Mouse (Mus musculus): ENCODE measurements around the gene Mybpc3.
"Not testable (repeated sequence)": the region's sequence is repeated elsewhere in the genome, so short reads cannot be mapped to it uniquely, and the experiment has no call there.

The Mybpc3 gene

GRCm38 (mm10) chr2:91087453-91087852, 30.5 kb upstream of the Mybpc3 start:
- no peak for DNase-seq (ENCODE audit: low read depth, low spot score)

- DNase-seq (ENCODE audit: low read depth, low spot score), result no peak
Measured at GRCm38 (mm10) chr2:91088987-91089386, 29.0 kb upstream of the Mybpc3 start.

GRCm38 (mm10) chr2:91090208-91090607, 27.7 kb upstream of the Mybpc3 start:
- DNase-seq (ENCODE audit: low read depth, low spot score), result no peak

GRCm38 (mm10) chr2:91090827-91091226, 27.1 kb upstream of the Mybpc3 start:
- no peak for DNase-seq (ENCODE audit: low read depth, low spot score)

GRCm38 (mm10) chr2:91096524-91096923, 21.4 kb upstream of the Mybpc3 start:
- no peak for DNase-seq (ENCODE audit: low read depth, low spot score)

- DNase-seq (ENCODE audit: low read depth, low spot score), result no peak
Measured at GRCm38 (mm10) chr2:91097015-91097414, 20.9 kb upstream of the Mybpc3 start.

GRCm38 (mm10) chr2:91098156-91098555, 19.8 kb upstream of the Mybpc3 start:
- DNase-seq (ENCODE audit: low read depth, low spot score), result no peak

GRCm38 (mm10) chr2:91101124-91101740, 16.7 kb upstream of the Mybpc3 start:
- peak; percentile 67 for DNase-seq (ENCODE audit: low read depth, low spot score)

GRCm38 (mm10) chr2:91108156-91108555, 9.8 kb upstream of the Mybpc3 start:
- no peak for DNase-seq (ENCODE audit: low read depth, low spot score)

GRCm38 (mm10) chr2:91109241-91109640, 8.7 kb upstream of the Mybpc3 start:
- no peak for DNase-seq (ENCODE audit: low read depth, low spot score)

GRCm38 (mm10) chr2:91109807-91110385, 8.0 kb upstream of the Mybpc3 start:
- DNase-seq (ENCODE audit: low read depth, low spot score), result no peak

GRCm38 (mm10) chr2:91110429-91110828, 7.5 kb upstream of the Mybpc3 start:
- DNase-seq (ENCODE audit: low read depth, low spot score), result no peak

- not testable (repeated sequence) for DNase-seq (ENCODE audit: low read depth, low spot score)
Measured at GRCm38 (mm10) chr2:91111832-91112231, 6.1 kb upstream of the Mybpc3 start.

- DNase-seq (ENCODE audit: low read depth, low spot score), result no peak
Measured at GRCm38 (mm10) chr2:91112491-91112890, 5.5 kb upstream of the Mybpc3 start.

- no peak for DNase-seq (ENCODE audit: low read depth, low spot score)
Measured at GRCm38 (mm10) chr2:91113334-91113733, 4.6 kb upstream of the Mybpc3 start.

- DNase-seq (ENCODE audit: low read depth, low spot score), result no peak
Measured at GRCm38 (mm10) chr2:91113852-91114251, 4.1 kb upstream of the Mybpc3 start.

GRCm38 (mm10) chr2:91114781-91115577, 3.0 kb upstream of the Mybpc3 start:
- DNase-seq (ENCODE audit: low read depth, low spot score), result no peak

GRCm38 (mm10) chr2:91115578-91115970, 2.4 kb upstream of the Mybpc3 start:
- no peak for DNase-seq (ENCODE audit: low read depth, low spot score)

- DNase-seq (ENCODE audit: low read depth, low spot score), result no peak
Measured at GRCm38 (mm10) chr2:91116842-91117241, 1.1 kb upstream of the Mybpc3 start.

- no peak for DNase-seq (ENCODE audit: low read depth, low spot score)
Measured at GRCm38 (mm10) chr2:91118647-91119046, 703 bp downstream of the Mybpc3 start.

GRCm38 (mm10) chr2:91119061-91119460, 1.1 kb downstream of the Mybpc3 start:
- no peak for DNase-seq (ENCODE audit: low read depth, low spot score)

- no peak for DNase-seq (ENCODE audit: low read depth, low spot score)
Measured at GRCm38 (mm10) chr2:91119551-91119950, 1.6 kb downstream of the Mybpc3 start.

GRCm38 (mm10) chr2:91120261-91120671, 2.3 kb downstream of the Mybpc3 start:
- no peak for DNase-seq (ENCODE audit: low read depth, low spot score)

All from c-Kit-negative CD71-positive TER-119-positive erythroid progenitor cells, embryonic 14.5 days (primary cell).